Mouse (Mus musculus) G1E (cell line): ENCODE data around the gene Odf3l1. TPM values are rescaled to one million over a fixed set of nuclear protein-coding genes. Genes with fewer than 3 reads are reported as not detected.

ENCODE experiments used
- ATAC-seq: 2 replicates; pipeline ENCODE4 v1.8.0; 2016; ENCODE audit warnings: mild to moderate bottlenecking; ENCODE audit not compliant: insufficient number of reproducible peaks, poor library complexity, low FRiP score, severe bottlenecking; ENCODE audit errors: extremely low read depth
- DNase-seq: peaks from one replicate; pipeline ENCODE4 v3.0.0; 2012; ENCODE audit warnings: low spot score
- H3K27me3 ChIP-seq: 2 replicates; pipeline ENCODE4 v1.6.1; 2012; ENCODE audit warnings: mild to moderate bottlenecking, low read length, inconsistent platforms; ENCODE audit not compliant: insufficient read depth
- H3K36me3 ChIP-seq: replicated peaks from 2 replicates; pipeline ENCODE3; 2012; ENCODE audit warnings: mild to moderate bottlenecking, inconsistent platforms
- H3K4me1 ChIP-seq: 2 replicates; pipeline ENCODE4 v1.6.1; 2012; ENCODE audit warnings: low read depth, low read length, inconsistent platforms, mixed read lengths; ENCODE audit not compliant: insufficient read depth
- H3K4me3 ChIP-seq: 2 replicates; pipeline ENCODE4 v1.5.1; 2012; ENCODE audit warnings: low read depth, mild to moderate bottlenecking, inconsistent platforms, low read length, moderate library complexity, mixed read lengths
- H3K9me3 ChIP-seq: replicated peaks from 2 replicates; pipeline ENCODE4 v1.6.1; 2012; ENCODE audit warnings: inconsistent platforms
- CTCF ChIP-seq: IDR thresholded peaks from 2 replicates; pipeline ENCODE4 v1.5.1; 2012; ENCODE audit warnings: low read depth, low read length, inconsistent platforms, mixed read lengths
- GATA1 ChIP-seq: IDR thresholded peaks from 2 replicates; pipeline ENCODE4 v1.6.1; 2012; ENCODE audit warnings: borderline replicate concordance, low read length, inconsistent platforms, mixed read lengths
- GATA2 ChIP-seq: IDR thresholded peaks from 2 replicates; pipeline ENCODE4 v1.6.1; 2012; ENCODE audit warnings: low read depth, low read length, inconsistent platforms, borderline replicate concordance
- POLR2AphosphoS5 ChIP-seq: IDR thresholded peaks from 2 replicates; pipeline ENCODE4 v1.6.1; 2012; ENCODE audit warnings: low read depth, low read length, inconsistent platforms; ENCODE audit not compliant: insufficient replicate concordance
- TAL1 ChIP-seq: conservative IDR thresholded peaks from 2 replicates; pipeline ENCODE4 v1.6.1; 2012; ENCODE audit warnings: low read depth, low read length, inconsistent platforms, mixed read lengths
- polyA plus RNA-seq: library from polyadenylated mRNA; stranded (reverse); fragments of >175 nt; gene quantifications from 2 replicates; pipeline ENCODE4 v1.2.3, GENCODE M21; 2012
- total RNA-seq, 2 experiments: library from RNA; stranded (forward) in 1 of 2; stranded (reverse) in 1 of 2; fragments of 200-1000 nt in 1 of 2; fragments of >200 nt in 1 of 2; fragmentation: Nextera tagmentation in 1 of 2; gene quantifications; 2 replicates each; pipeline ENCODE4 v1.2.3; 2014 to 2017

Gene Odf3l1
- total and polyA plus RNA-seq, 3 experiments, result not detected

DNA sequence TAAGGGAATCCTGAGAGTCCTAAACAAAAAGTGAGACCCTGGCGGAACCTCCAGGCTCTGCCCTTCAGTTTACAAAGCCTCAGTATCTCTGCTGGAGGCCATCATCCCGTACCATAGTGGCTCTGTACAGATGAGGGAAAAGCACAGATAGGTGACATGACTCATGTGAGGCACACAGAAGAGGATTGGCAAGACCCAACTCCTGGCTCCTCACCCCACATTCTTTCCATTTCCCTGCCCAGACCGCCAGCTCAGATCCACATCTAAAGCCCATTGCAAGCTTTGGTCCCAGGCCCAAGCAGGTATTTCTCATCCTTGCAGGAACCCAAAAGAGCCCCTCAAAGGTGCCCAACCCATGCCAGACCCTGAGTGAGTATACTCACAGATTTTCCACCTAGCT is 4.4 kb downstream of the Odf3l1 start:
- ATAC-seq, result no peak
- no peak overlapping the region for H3K4me3 ChIP-seq
- no peak for TF ChIP-seq POLR2AphosphoS5
- TF ChIP-seq GATA1, result no peak
- TF ChIP-seq GATA2, result no peak
- TF ChIP-seq CTCF, result no peak
- TF ChIP-seq TAL1, result no peak
- DNase-seq, result no peak
- peaks cover 3% of the 10 kb centered on the region for H3K4me1 ChIP-seq
- no peaks in the 10 kb centered on the region for H3K9me3 ChIP-seq
- H3K36me3 ChIP-seq, result no peaks in the 10 kb centered on the region
- H3K27me3 ChIP-seq, result peaks cover 37% of the 10 kb centered on the region

DNA sequence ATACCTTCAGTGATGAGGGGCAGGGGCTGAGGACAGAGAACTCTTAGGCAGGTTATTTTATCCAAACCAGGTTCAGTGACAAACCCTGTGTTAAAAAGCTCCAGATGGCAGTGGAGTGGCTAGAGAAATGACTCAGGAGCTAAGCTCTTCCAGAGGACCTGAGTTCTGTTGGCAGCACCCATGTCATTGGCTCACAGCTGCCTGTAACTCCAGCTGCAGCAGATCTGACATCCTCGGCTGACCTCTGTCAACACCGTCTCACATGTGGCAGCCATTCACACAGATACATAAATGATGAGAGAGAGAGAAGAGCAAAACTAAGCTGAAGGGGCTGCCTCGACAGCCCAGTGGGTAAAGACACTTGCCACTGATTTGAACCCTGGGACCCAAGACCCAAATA is 7.0 kb downstream of the Odf3l1 start:
- DNase-seq (no peak), ATAC-seq (no peak)
- Histone ChIP-seq H3K9me3 (no peaks in the 10 kb centered on the region), H3K36me3 (no peaks in the 10 kb centered on the region), H3K4me3 (no peak overlapping the region), H3K27me3 (peaks cover 36% of the 10 kb centered on the region), H3K4me1 (peaks cover 3% of the 10 kb centered on the region)
- no peak for TF ChIP-seq GATA2
- TF ChIP-seq TAL1, result no peak
- no peak for TF ChIP-seq GATA1
- TF ChIP-seq CTCF, result no peak
- TF ChIP-seq POLR2AphosphoS5, result no peak

DNA sequence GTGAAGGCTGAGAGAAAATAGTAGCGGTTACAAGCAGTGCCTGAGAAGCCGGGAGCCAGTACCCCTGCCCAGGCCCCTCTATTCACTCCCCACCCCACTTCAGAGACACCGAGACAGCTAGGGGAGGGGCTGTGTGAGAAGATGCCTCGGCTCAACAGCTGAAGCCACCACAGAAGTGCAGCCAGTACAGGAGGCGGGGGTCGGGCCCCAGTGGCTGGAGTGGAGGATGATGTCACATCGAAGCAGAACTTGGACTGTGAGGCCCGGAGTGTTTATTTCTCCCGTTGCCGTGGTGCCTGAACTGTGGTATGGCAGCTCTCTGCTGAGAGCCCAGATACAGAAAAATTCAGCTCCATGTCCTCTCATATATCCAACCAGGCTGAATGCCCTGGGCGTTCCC is 12.7 kb downstream of the Odf3l1 start:
- peak; percentile 18 for DNase-seq
- no peaks in the 10 kb centered on the region for H3K9me3 ChIP-seq
- ATAC-seq, result no peak
- H3K27me3 ChIP-seq, result peaks cover 25% of the 10 kb centered on the region
- H3K4me1 ChIP-seq, result peaks cover 3% of the 10 kb centered on the region
- TF ChIP-seq GATA1 (no peak), CTCF (no peak), GATA2 (no peak), TAL1 (no peak), POLR2AphosphoS5 (no peak)
- no peak overlapping the region for H3K4me3 ChIP-seq
- no peaks in the 10 kb centered on the region for H3K36me3 ChIP-seq

DNA sequence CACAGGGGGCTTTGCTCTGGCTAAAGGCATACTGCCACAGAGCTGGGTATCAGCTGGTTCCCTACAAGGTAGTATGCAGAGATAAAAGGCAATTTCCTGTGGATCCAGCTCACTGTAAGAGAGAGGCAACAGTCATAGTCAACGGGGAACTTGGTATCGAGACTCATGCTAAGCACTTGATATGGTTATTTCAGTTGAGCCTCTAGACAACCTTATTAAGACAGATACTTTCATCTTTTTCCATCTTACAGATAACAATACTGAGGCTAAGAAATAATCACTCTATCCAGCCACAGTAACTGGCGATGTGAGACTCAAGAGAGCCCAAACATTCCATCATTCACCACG is 13.6 kb downstream of the Odf3l1 start:
- ATAC-seq, result no peak
- peaks cover 22% of the 10 kb centered on the region for H3K27me3 ChIP-seq

DNA sequence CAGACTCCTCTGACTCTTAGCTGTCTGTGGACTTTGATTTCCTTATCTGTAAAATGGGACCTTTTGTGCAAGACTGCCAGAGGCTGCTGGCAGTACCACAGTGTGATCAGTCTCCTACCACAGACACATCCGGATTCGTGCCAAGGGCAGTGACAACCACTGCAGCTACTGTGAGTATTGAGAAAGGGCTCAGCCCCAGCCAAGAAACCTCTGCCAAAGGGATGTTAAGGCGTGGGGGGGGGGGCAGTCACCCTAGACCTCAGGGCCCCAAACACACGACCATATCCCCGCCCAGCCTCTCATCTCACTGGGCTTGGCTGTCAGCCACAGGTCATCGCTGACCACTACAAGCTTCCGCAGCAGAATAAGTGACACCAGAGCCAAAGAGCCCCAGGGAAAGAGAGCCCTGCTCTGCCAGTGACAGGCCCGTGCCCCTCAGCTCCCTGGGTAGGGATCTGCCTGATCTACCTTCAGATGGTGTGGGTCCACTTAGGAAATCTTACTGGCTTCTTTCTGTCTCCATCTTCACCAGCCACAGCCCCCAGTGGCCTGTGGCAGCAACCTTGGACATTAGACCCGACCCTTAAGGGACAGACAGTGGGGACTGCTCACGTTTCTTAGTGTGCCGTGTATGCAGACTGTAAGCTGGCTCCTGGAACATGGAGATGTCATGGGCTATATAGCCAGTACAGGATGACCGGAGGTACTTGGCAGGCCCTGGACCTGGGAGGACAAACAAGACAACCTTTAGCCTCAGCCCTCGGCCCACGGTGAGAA is 14.2 kb downstream of the Odf3l1 start:
- Histone ChIP-seq H3K9me3 (no peaks in the 10 kb centered on the region), H3K4me1 (peaks cover 3% of the 10 kb centered on the region), H3K4me3 (no peak overlapping the region), H3K27me3 (peaks cover 25% of the 10 kb centered on the region), H3K36me3 (no peaks in the 10 kb centered on the region)
- DNase-seq, result no peak
- TF ChIP-seq TAL1 (no peak), GATA1 (no peak), POLR2AphosphoS5 (no peak), GATA2 (no peak), CTCF (no peak)
- ATAC-seq, result no peak

More for the DNA sequence above, 13.6 kb downstream of the Odf3l1 start:
- no peak for TF ChIP-seq GATA1
- TF ChIP-seq CTCF, result no peak
- TF ChIP-seq POLR2AphosphoS5, result no peak
- no peak for TF ChIP-seq TAL1
- no peak for TF ChIP-seq GATA2
- no peak for DNase-seq
- Histone ChIP-seq H3K36me3 (no peaks in the 10 kb centered on the region), H3K9me3 (no peaks in the 10 kb centered on the region), H3K4me3 (no peak overlapping the region), H3K4me1 (peaks cover 3% of the 10 kb centered on the region)

DNA sequence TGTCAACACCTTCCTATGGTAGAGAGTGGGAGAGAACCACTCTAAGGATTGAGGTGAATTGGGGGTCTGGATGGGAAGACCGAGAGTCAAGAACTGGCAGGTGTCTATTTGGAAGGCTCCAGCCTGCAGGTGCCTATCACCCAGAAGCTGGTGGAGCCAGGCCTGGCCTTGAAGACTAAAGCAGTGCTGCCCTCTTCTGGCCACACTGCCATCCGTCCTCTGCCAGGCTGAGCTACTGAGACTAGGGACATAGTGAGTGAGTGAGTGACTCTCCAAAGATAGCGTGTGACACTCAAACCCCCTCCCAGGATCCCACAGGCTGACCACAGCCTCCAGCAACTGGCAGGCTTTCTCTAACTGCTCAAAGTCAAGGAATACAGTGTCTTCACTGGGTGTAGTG is 17.0 kb downstream of the Odf3l1 start:
- no peak for ATAC-seq
- TF ChIP-seq POLR2AphosphoS5 (no peak), TAL1 (no peak), CTCF (peak; percentile 38; the same call in 1 of the 2 replicates), GATA1 (no peak), GATA2 (no peak)

More for the DNA sequence above, 17.0 kb downstream of the Odf3l1 start:
- no peak overlapping the region for H3K4me3 ChIP-seq
- DNase-seq, result peak; percentile 48
- no peaks in the 10 kb centered on the region for H3K36me3 ChIP-seq
- no peaks in the 10 kb centered on the region for H3K9me3 ChIP-seq
- peaks cover 16% of the 10 kb centered on the region for H3K27me3 ChIP-seq
- no peaks in the 10 kb centered on the region for H3K4me1 ChIP-seq
